Mouse (Mus musculus) erythroblast, embryonic 14.5 days (primary cell): ENCODE measurements around the gene Iqschfp.

Experiments used
- GATA1 ChIP-seq: IDR thresholded peaks from 2 replicates; pipeline ENCODE4 v1.6.1; 2012; ENCODE audit warnings: low read length, inconsistent platforms, mixed read lengths
- TAL1 ChIP-seq: IDR thresholded peaks from 3 replicates; pipeline ENCODE4 v1.6.1; 2012; ENCODE audit warnings: low read length, inconsistent platforms, mixed read lengths

DNA sequence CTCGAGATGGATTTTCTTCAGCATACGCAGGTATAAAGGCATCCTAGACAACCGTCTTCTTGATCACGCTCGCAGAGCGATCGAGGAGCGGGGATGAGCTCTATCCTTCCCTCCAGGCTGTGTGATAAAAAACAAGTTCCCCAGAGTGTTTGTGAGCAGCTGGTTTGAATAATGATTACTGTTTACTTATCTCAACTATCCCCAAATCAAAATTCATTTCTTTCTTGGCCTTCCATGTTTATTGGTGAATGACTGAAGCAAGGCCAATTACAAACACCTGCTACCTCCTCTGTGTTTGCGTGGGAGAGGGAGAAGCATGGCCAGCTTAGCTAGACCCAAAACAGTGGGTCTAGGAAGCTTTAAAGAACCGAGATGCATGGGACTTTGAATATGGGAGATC lies 712.9 kb downstream of the Iqschfp start:
- TF ChIP-seq GATA1 (no peak), TAL1 (no peak)
